Mouse (Mus musculus) lung, postnatal 0 days (tissue): Measurements from ENCODE around the gene Arhgap15.

Source experiments
- CTCF ChIP-seq: IDR thresholded peaks from 2 replicates; pipeline ENCODE4 v1.5.1; 2016; ENCODE audit warnings: antibody characterized with exemption, mild to moderate bottlenecking
- EP300 ChIP-seq: IDR thresholded peaks from 2 replicates; pipeline ENCODE4 v1.6.1; 2016; ENCODE audit warnings: antibody characterized with exemption, mild to moderate bottlenecking, control low read depth

GRCm38 (mm10) chr2:43787141-43787540 is 38.5 kb downstream of the Arhgap15 start:
- TF ChIP-seq EP300: no peak
- peak; percentile 69 for TF ChIP-seq CTCF
